Mouse (Mus musculus) heart, postnatal 0 days (tissue): Measurements from ENCODE around the gene Golm1.

Source experiments
- CTCF ChIP-seq: IDR thresholded peaks from 2 replicates; pipeline ENCODE4 v1.5.1; 2016; ENCODE audit warnings: antibody characterized with exemption, control low read depth, low read depth
- EP300 ChIP-seq: IDR thresholded peaks from 2 replicates; pipeline ENCODE4 v1.6.1; 2016; ENCODE audit warnings: antibody characterized with exemption, low read depth

DNA sequence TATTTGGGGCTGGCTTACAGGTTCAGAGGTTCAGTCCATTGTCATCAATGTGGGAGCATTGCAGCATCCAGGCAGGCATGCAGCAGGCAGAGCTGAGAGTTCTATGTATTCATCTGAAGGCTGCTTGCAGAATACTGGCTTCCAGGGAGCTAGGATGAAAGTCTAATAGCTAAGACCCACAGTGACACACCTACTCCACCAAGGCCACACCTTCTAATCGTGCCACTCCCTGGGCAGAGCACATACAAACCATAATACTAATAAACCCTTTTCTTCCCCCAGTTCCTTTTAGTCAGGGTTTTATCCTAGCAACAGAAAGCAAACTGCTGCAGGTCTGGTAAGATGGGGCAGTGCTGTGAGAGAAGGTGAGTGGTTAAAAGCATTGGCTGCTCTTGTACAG, 83.0 kb downstream of the Golm1 start:
- TF ChIP-seq CTCF (no peak), EP300 (no peak)
